Mouse (Mus musculus) lung, embryonic 16.5 days (tissue): ENCODE measurements at regions not wholly inside any gene's neighbourhood (a gene's known extent, or its start where the extent isn't known, plus 50 kb on each side); places are given as distances from the start of the nearest gene placed in this dataset.

ENCODE experiments used
- ATAC-seq: fragments of 200-750 bp; cut with Nextera tagmentation; 2 replicates; pipeline ENCODE4 v1.8.0; 2017; ENCODE audit warnings: low read depth, mild to moderate bottlenecking, moderate library complexity
- H3K27ac ChIP-seq: fragments of 300-500 bp; sonication (generic); 2 replicates; pipeline ENCODE4 v1.5.1; 2014; ENCODE audit warnings: mild to moderate bottlenecking, control low read depth, low read length
- H3K27me3 ChIP-seq: fragments of 300-500 bp; sonication (generic); 2 replicates; pipeline ENCODE4 v1.6.1; 2014; ENCODE audit warnings: low read depth, low read length, mixed read lengths; ENCODE audit not compliant: control insufficient read depth, insufficient read depth
- H3K36me3 ChIP-seq: fragments of 300-500 bp; sonication (generic); 2 replicates; pipeline ENCODE4 v1.6.1; 2014; ENCODE audit warnings: low read length; ENCODE audit not compliant: control insufficient read depth, insufficient read depth
- H3K4me1 ChIP-seq: fragments of 300-500 bp; sonication (generic); replicated peaks from 2 replicates; pipeline ENCODE4 v1.6.1; 2014; ENCODE audit warnings: low read length, mixed read lengths; ENCODE audit not compliant: control insufficient read depth, insufficient read depth
- H3K4me2 ChIP-seq: fragments of 300-500 bp; sonication (generic); 2 replicates; pipeline ENCODE4 v1.6.1; 2014; ENCODE audit warnings: low read depth, low read length, control low read depth
- H3K4me3 ChIP-seq: fragments of 300-500 bp; sonication (generic); 2 replicates; pipeline ENCODE4 v1.5.1; 2014; ENCODE audit warnings: mild to moderate bottlenecking, low read length, control low read depth
- H3K9ac ChIP-seq: fragments of 300-500 bp; sonication (generic); 2 replicates; pipeline ENCODE4 v1.6.1; 2014; ENCODE audit warnings: low read length, control low read depth
- H3K9me3 ChIP-seq: fragments of 300-500 bp; sonication (generic); 2 replicates; pipeline ENCODE4 v1.6.1; 2016; ENCODE audit warnings: low read length; ENCODE audit not compliant: control insufficient read depth
- WGBS: fragments of 180-500 bp; shearing (Covaris S2); extraction: QIAGEN DNeasy Blood & Tissue Kit; methylation state at CpG from one replicate; pipeline ENCODE4 v1.1.7; 2014; 5-methylcytosine and 5-hydroxymethylcytosine counted together

GRCm38 (mm10) chr8:37048912-37049692 is 55.7 kb downstream of the AI429214 start:
- no peak overlapping the region for H3K4me2 ChIP-seq
- H3K27ac ChIP-seq, result no peak overlapping the region
- H3K36me3 ChIP-seq, result no peaks in the 10 kb centered on the region
- no peaks in the 10 kb centered on the region for H3K27me3 ChIP-seq
- H3K9ac ChIP-seq, result no peak overlapping the region
- ATAC-seq, result no peak
- H3K9me3 ChIP-seq, result no peaks in the 10 kb centered on the region
- WGBS, result 59% methylated on average over 5 of the region's 5 CpGs
- peaks cover 3% of the 10 kb centered on the region; the same call in 1 of the 2 replicates for H3K4me1 ChIP-seq
- no peak overlapping the region for H3K4me3 ChIP-seq

GRCm38 (mm10) chr8:37049969-37050683 is 56.7 kb downstream of the AI429214 start:
- H3K4me3 ChIP-seq, result no peak overlapping the region
- H3K4me2 ChIP-seq, result no peak overlapping the region
- H3K9me3 ChIP-seq, result no peaks in the 10 kb centered on the region
- peaks cover 3% of the 10 kb centered on the region; the same call in 1 of the 2 replicates for H3K4me1 ChIP-seq
- no peaks in the 10 kb centered on the region for H3K36me3 ChIP-seq
- H3K9ac ChIP-seq, result no peak overlapping the region
- H3K27me3 ChIP-seq, result no peaks in the 10 kb centered on the region
- WGBS, result 61% methylated on average over 6 of the region's 6 CpGs
- H3K27ac ChIP-seq, result no peak overlapping the region
- ATAC-seq, result no peak

GRCm38 (mm10) chr8:37050684-37051028 is 57.3 kb downstream of the AI429214 start:
- peaks cover 3% of the 10 kb centered on the region; the same call in 1 of the 2 replicates for H3K4me1 ChIP-seq
- ATAC-seq, result peak; percentile 80

GRCm38 (mm10) chr8:37056376-37056775 is 63.0 kb downstream of the AI429214 start:
- Histone ChIP-seq H3K9ac (no peak overlapping the region), H3K4me2 (no peak overlapping the region), H3K27me3 (no peaks in the 10 kb centered on the region), H3K4me3 (no peak overlapping the region), H3K9me3 (no peaks in the 10 kb centered on the region), H3K36me3 (no peaks in the 10 kb centered on the region), H3K27ac (no peak overlapping the region), H3K4me1 (no peaks in the 10 kb centered on the region)
- 44% methylated on average over 3 of the region's 3 CpGs for WGBS
- peak; percentile 70; the same call in 1 of the 2 replicates for ATAC-seq

More at GRCm38 (mm10) chr8:37050684-37051028, 57.3 kb downstream of the AI429214 start:
- 10% methylated on average over 1 of the region's 1 CpGs for WGBS
- H3K9ac ChIP-seq, result no peak overlapping the region
- no peaks in the 10 kb centered on the region for H3K27me3 ChIP-seq
- no peaks in the 10 kb centered on the region for H3K36me3 ChIP-seq
- H3K4me3 ChIP-seq, result no peak overlapping the region
- H3K4me2 ChIP-seq, result no peak overlapping the region
- no peaks in the 10 kb centered on the region for H3K9me3 ChIP-seq
- no peak overlapping the region for H3K27ac ChIP-seq

GRCm38 (mm10) chr8:37058390-37058789 is 65.0 kb downstream of the AI429214 start:
- H3K4me2 ChIP-seq, result no peak overlapping the region
- no peaks in the 10 kb centered on the region for H3K36me3 ChIP-seq
- peak; percentile 59 for ATAC-seq
- no peak overlapping the region for H3K9ac ChIP-seq
- no peaks in the 10 kb centered on the region; the same call in 1 of the 2 replicates for H3K4me1 ChIP-seq
- no peaks in the 10 kb centered on the region for H3K9me3 ChIP-seq
- no peaks in the 10 kb centered on the region for H3K27me3 ChIP-seq
- no peak overlapping the region for H3K4me3 ChIP-seq
- WGBS, result 42% methylated on average over 6 of the region's 6 CpGs
- H3K27ac ChIP-seq, result no peak overlapping the region

GRCm38 (mm10) chr8:37062012-37062944 is 68.9 kb downstream of the AI429214 start:
- Histone ChIP-seq H3K4me3 (no peak overlapping the region), H3K27me3 (no peaks in the 10 kb centered on the region), H3K9me3 (no peaks in the 10 kb centered on the region), H3K4me1 (no peaks in the 10 kb centered on the region; the same call in none of the 2 replicates), H3K4me2 (no peak overlapping the region), H3K36me3 (no peaks in the 10 kb centered on the region), H3K27ac (no peak overlapping the region), H3K9ac (no peak overlapping the region)
- WGBS, result 26% methylated on average over 13 of the region's 13 CpGs
- peak; percentile 80 for ATAC-seq

- Histone ChIP-seq H3K36me3 (no peaks in the 10 kb centered on the region), H3K27ac (no peak overlapping the region), H3K9ac (no peak overlapping the region), H3K4me3 (no peak overlapping the region), H3K9me3 (no peaks in the 10 kb centered on the region), H3K27me3 (no peaks in the 10 kb centered on the region), H3K4me1 (no peaks in the 10 kb centered on the region; the same call in none of the 2 replicates), H3K4me2 (no peak overlapping the region)
- ATAC-seq, result peak; percentile 74
- WGBS, result 14% methylated on average over 12 of the region's 12 CpGs
Measured at GRCm38 (mm10) chr8:37063764-37064331, 70.4 kb downstream of the AI429214 start.

- Histone ChIP-seq H3K9me3 (no peaks in the 10 kb centered on the region), H3K9ac (no peak overlapping the region), H3K4me1 (no peaks in the 10 kb centered on the region), H3K36me3 (no peaks in the 10 kb centered on the region), H3K4me2 (no peak overlapping the region), H3K27ac (no peak overlapping the region), H3K27me3 (no peaks in the 10 kb centered on the region), H3K4me3 (no peak overlapping the region)
- no peak for ATAC-seq
- WGBS, result 19% methylated on average over 2 of the region's 2 CpGs
Measured at GRCm38 (mm10) chr8:37072905-37073304, 79.5 kb downstream of the AI429214 start.
